Mouse (Mus musculus) ES-Bruce4 (cell line): ENCODE results near the gene Fam43a.

Experiments
- CTCF ChIP-seq: IDR thresholded peaks from one replicate; pipeline ENCODE4 v1.8.1; 2011; ENCODE audit warnings: low read depth, low read length
- EP300 ChIP-seq: IDR thresholded peaks from 2 replicates; pipeline ENCODE4 v1.6.1; 2011; ENCODE audit warnings: low read depth, low read length; ENCODE audit not compliant: insufficient read depth
- POLR2A ChIP-seq: IDR thresholded peaks from one replicate; pipeline ENCODE4 v1.8.1; 2011; ENCODE audit warnings: low read length; ENCODE audit not compliant: insufficient read depth

DNA sequence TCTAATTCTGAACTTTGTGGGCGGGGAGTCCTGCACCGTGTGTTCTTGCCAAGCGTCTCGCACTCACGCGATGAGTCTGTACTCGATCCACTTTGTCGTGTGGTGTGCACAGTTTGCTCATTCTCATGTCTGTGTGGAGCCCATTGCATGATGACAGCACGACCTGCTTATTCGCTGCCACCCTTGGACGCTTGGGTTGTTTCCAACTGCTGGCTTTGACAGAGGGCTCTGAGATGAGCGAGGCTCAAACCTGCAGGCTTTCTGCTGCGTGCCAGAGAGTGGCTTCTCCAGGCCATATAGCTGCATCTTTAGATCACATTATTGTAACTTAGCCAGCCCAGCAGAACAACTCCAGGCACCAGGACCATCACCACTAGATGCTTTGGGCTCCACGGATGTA, 39.1 kb downstream of the Fam43a start:
- TF ChIP-seq CTCF (no peak), POLR2A (no peak), EP300 (no peak)
